Mouse (Mus musculus) MEL (cell line): ENCODE data around the gene Usp39. TPM values are rescaled to one million over a fixed set of nuclear protein-coding genes. Genes with fewer than 3 reads are reported as not detected.

Experiments used
- DNase-seq: peaks from one replicate; pipeline ENCODE4 v3.0.0; 2011; ENCODE audit warnings: low read depth, low spot score
- H3K27ac ChIP-seq: 2 replicates; pipeline ENCODE4 v1.5.1; 2012; ENCODE audit warnings: low read depth, mild to moderate bottlenecking, control low read depth, low read length, moderate library complexity; ENCODE audit not compliant: control insufficient read depth
- H3K27me3 ChIP-seq, 2 experiments: fragments of 150-350 bp in 1 of 2; sonication (generic) in 1 of 2; 2 replicates each; pipeline ENCODE4 v1.6.1; 2012; ENCODE audit warnings: low read length in 2 of 2, mild to moderate bottlenecking in 2 of 2, improper control_type of control experiment in 1 of 2, moderate library complexity in 1 of 2; ENCODE audit not compliant: insufficient read depth in 2 of 2, control insufficient read depth in 1 of 2
- H3K36me3 ChIP-seq, 2 experiments: 2 replicates each; pipeline ENCODE4 v1.6.1; 2012 to 2014; ENCODE audit warnings: low read length in 2 of 2, improper control_type of control experiment in 1 of 2, inconsistent platforms in 1 of 2, mild to moderate bottlenecking in 1 of 2; ENCODE audit not compliant: insufficient read depth in 2 of 2, control insufficient read depth in 1 of 2
- H3K4me1 ChIP-seq, 2 experiments: fragments of 150-350 bp in 1 of 2; sonication (generic) in 1 of 2; 2 replicates each; pipeline ENCODE4 v1.6.1; 2012; ENCODE audit warnings: low read length in 2 of 2, improper control_type of control experiment in 1 of 2, mild to moderate bottlenecking in 1 of 2; ENCODE audit not compliant: insufficient read depth in 2 of 2, control insufficient read depth in 1 of 2
- H3K4me3 ChIP-seq, 2 experiments: fragments of 150-350 bp in 1 of 2; sonication (generic) in 1 of 2; 2 replicates each; pipeline ENCODE4 v1.5.1; 2012; ENCODE audit warnings: low read depth in 2 of 2, low read length in 2 of 2, mild to moderate bottlenecking in 2 of 2, moderate library complexity in 2 of 2, control low read depth in 1 of 2, improper control_type of control experiment in 1 of 2; ENCODE audit not compliant: control insufficient read depth in 1 of 2, insufficient read depth in 1 of 2
- H3K79me2 ChIP-seq: 2 replicates; pipeline ENCODE4 v1.6.1; 2012; ENCODE audit warnings: mild to moderate bottlenecking, low read length, moderate library complexity; ENCODE audit not compliant: control insufficient read depth, poor library complexity, insufficient read depth
- H3K9ac ChIP-seq: 2 replicates; pipeline ENCODE4 v1.6.1; 2012; ENCODE audit warnings: low read depth, mild to moderate bottlenecking, control low read depth, low read length, moderate library complexity; ENCODE audit not compliant: control insufficient read depth, poor library complexity, severe bottlenecking
- H3K9me3 ChIP-seq: fragments of 150-350 bp; sonication (generic); replicated peaks from 2 replicates; pipeline ENCODE4 v1.6.1; 2012; ENCODE audit warnings: mild to moderate bottlenecking, low read length, improper control_type of control experiment, moderate library complexity; ENCODE audit not compliant: insufficient read depth
- BHLHE40 ChIP-seq: IDR thresholded peaks from 2 replicates; pipeline ENCODE4 v1.6.1; 2012; ENCODE audit warnings: low read depth, mild to moderate bottlenecking, inconsistent platforms, low read length, improper control_type of control experiment, borderline replicate concordance
- CTCF ChIP-seq, 3 experiments: IDR thresholded peaks in 2 of 3; conservative IDR thresholded peaks in 1 of 3; 2 replicates each; pipeline ENCODE4 v1.5.1; 2011 to 2012; ENCODE audit warnings: low read length in 3 of 3, low read depth in 2 of 3, mild to moderate bottlenecking in 2 of 3, improper control_type of control experiment in 1 of 3, inconsistent platforms in 1 of 3, mixed read lengths in 1 of 3, moderate library complexity in 1 of 3; ENCODE audit not compliant: control insufficient read depth in 1 of 3, insufficient read depth in 1 of 3, poor library complexity in 1 of 3, severe bottlenecking in 1 of 3
- E2F4 ChIP-seq: IDR thresholded peaks from 2 replicates; pipeline ENCODE4 v1.6.1; 2011; ENCODE audit warnings: low read depth, low read length, improper control_type of control experiment, borderline replicate concordance
- ETS1 ChIP-seq: IDR thresholded peaks from 2 replicates; pipeline ENCODE4 v1.6.1; 2012; ENCODE audit warnings: low read depth, mild to moderate bottlenecking, inconsistent platforms, low read length, improper control_type of control experiment, moderate library complexity
- HCFC1 ChIP-seq: IDR thresholded peaks from 2 replicates; pipeline ENCODE4 v1.6.1; 2012; ENCODE audit warnings: low read depth, mild to moderate bottlenecking, inconsistent platforms, low read length, improper control_type of control experiment, moderate library complexity
- KAT2A ChIP-seq: conservative IDR thresholded peaks from 2 replicates; pipeline ENCODE4 v1.6.1; 2012; ENCODE audit warnings: low read depth, low read length, improper control_type of control experiment, inconsistent platforms
- MAZ ChIP-seq: IDR thresholded peaks from 2 replicates; pipeline ENCODE4 v1.6.1; 2012; ENCODE audit warnings: low read depth, mild to moderate bottlenecking, inconsistent platforms, low read length, improper control_type of control experiment
- MEF2A ChIP-seq: IDR thresholded peaks from 2 replicates; pipeline ENCODE4 v1.6.1; 2014; ENCODE audit warnings: low read depth, mild to moderate bottlenecking, inconsistent platforms, low read length, improper control_type of control experiment; ENCODE audit not compliant: poor library complexity, insufficient replicate concordance, severe bottlenecking; ENCODE audit errors: extremely low read depth
- MXI1 ChIP-seq: IDR thresholded peaks from 2 replicates; pipeline ENCODE4 v1.6.1; 2011; ENCODE audit warnings: mild to moderate bottlenecking, low read depth, low read length, improper control_type of control experiment
- NELFE ChIP-seq: IDR thresholded peaks from 2 replicates; pipeline ENCODE4 v1.6.1; 2011; ENCODE audit warnings: low read depth, low read length, improper control_type of control experiment
- NRF1 ChIP-seq: IDR thresholded peaks from 2 replicates; pipeline ENCODE4 v1.6.1; 2014; ENCODE audit warnings: low read depth, mild to moderate bottlenecking, inconsistent platforms, low read length, improper control_type of control experiment, moderate library complexity; ENCODE audit not compliant: poor library complexity, insufficient read depth, severe bottlenecking
- POLR2A ChIP-seq, 2 experiments: IDR thresholded peaks; 2 replicates each; pipeline ENCODE4 v1.6.1; 2011 to 2012; ENCODE audit warnings: low read length in 2 of 2, mild to moderate bottlenecking in 2 of 2, control low read depth in 1 of 2, improper control_type of control experiment in 1 of 2, low read depth in 1 of 2, moderate library complexity in 1 of 2; ENCODE audit not compliant: control insufficient read depth in 1 of 2, insufficient read depth in 1 of 2, poor library complexity in 1 of 2
- POLR2AphosphoS2 ChIP-seq: IDR thresholded peaks from 2 replicates; pipeline ENCODE4 v1.6.1; 2011; ENCODE audit warnings: low read length, improper control_type of control experiment
- POLR2AphosphoS5 ChIP-seq: IDR thresholded peaks from 2 replicates; pipeline ENCODE4 v1.6.1; 2012; ENCODE audit warnings: low read depth, borderline replicate concordance, mild to moderate bottlenecking, inconsistent platforms, low read length, moderate library complexity, mixed read lengths
- SIN3A ChIP-seq: IDR thresholded peaks from 2 replicates; pipeline ENCODE4 v1.6.1; 2012; ENCODE audit warnings: low read length, improper control_type of control experiment, inconsistent platforms
- SMC3 ChIP-seq: IDR thresholded peaks from 2 replicates; pipeline ENCODE4 v1.6.1; 2011; ENCODE audit warnings: low read depth, low read length, improper control_type of control experiment
- TBP ChIP-seq: IDR thresholded peaks from 2 replicates; pipeline ENCODE4 v1.8.0; 2011; ENCODE audit warnings: low read depth, low read length, improper control_type of control experiment
- TCF12 ChIP-seq: IDR thresholded peaks from 2 replicates; pipeline ENCODE4 v1.6.1; 2014; ENCODE audit warnings: low read depth, mild to moderate bottlenecking, inconsistent platforms, low read length, improper control_type of control experiment, moderate library complexity
- USF2 ChIP-seq, 2 experiments: IDR thresholded peaks; 2 replicates each; pipeline ENCODE4 v1.6.1; 2011 to 2012; ENCODE audit warnings: improper control_type of control experiment in 2 of 2, low read length in 2 of 2, borderline replicate concordance in 1 of 2, inconsistent platforms in 1 of 2, low read depth in 1 of 2, mild to moderate bottlenecking in 1 of 2; ENCODE audit not compliant: insufficient read depth in 1 of 2
- ZNF384 ChIP-seq: IDR thresholded peaks from 2 replicates; pipeline ENCODE4 v1.6.1; 2012; ENCODE audit warnings: low read depth, mild to moderate bottlenecking, inconsistent platforms, low read length, improper control_type of control experiment
- polyA plus RNA-seq, 2 experiments: library from polyadenylated mRNA; stranded (reverse) in 1 of 2; unstranded in 1 of 2; fragments of >175 nt in 1 of 2; fragments of >200 nt in 1 of 2; gene quantifications; 2 replicates each; pipeline versions ENCODE4 v1.2.1 to v1.2.4; 2012; ENCODE audit warnings: low replicate concordance in 2 of 2, low read depth in 1 of 2; ENCODE audit not compliant: insufficient read length in 2 of 2, insufficient read depth in 1 of 2, missing spikeins in 1 of 2
- total RNA-seq: library from RNA; depleted of rRNA; stranded (reverse); fragments of 300-350 nt; gene quantifications from 2 replicates; pipeline ENCODE4 v1.2.3, GENCODE M21; 2012

The Usp39 gene
- total and polyA plus RNA-seq, 3 experiments: 103 to 106 TPM; not detected in 1

DNA sequence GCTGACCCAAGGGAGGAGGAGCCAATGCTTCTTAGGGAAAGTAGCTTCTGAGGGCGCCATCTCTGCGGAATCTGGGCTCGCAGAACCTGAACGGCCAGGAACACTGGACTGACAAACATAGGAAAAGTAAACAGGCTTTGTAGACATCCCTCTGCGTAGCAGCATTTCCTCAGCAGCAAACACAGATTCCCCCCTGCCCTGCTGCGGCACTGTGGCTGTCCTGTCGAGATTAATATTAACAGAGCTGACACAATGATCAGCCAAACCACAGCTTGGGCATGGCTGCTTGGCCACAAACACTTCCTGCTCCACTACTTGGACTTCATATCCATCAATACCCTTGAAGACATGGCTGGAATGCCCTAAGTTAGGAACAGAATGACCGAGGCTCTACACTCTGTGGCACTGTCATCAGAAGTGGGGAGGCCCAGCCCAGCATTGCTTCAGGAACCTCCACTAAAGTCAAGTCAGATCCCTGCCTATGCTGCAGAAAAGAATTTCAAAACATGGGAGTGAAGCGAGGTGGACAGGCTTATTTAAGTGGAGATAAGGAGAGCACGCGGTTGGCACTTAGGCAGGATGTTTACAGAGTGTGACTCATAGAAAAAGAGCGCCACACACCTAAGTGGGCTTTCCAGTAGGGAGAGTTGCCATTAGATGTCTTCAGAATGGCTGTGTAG lies 51.9 kb downstream of the Usp39 start (continued):
- TF ChIP-seq ETS1 (peak; percentile 57), USF2 (IDR thresholded peaks at IDR 0.05; ENCODE audit: borderline replicate concordance in 1 of 2, insufficient read depth in 1 of 2, low read depth in 1 of 2, low read length in 2 of 2) (no peak), SIN3A (peak; percentile 51), BHLHE40 (no peak), CTCF (IDR thresholded peaks at IDR 0.05 in 2 of 3, conservative IDR thresholded peaks at IDR 0.05 in 1 of 3; ENCODE audit: control insufficient read depth in 1 of 3, insufficient read depth in 1 of 3, low read depth in 2 of 3, low read length in 3 of 3, poor library complexity in 1 of 3, severe bottlenecking in 1 of 3) (no peak), POLR2AphosphoS5 (no peak), ZNF384 (0 out of 2 replicates have a peak, but pooled peaks have one; percentile 18), KAT2A (no peak), POLR2AphosphoS2 (no peak), HCFC1 (no peak), E2F4 (peak; percentile 33; the same call in 1 of the 2 replicates), TCF12 (0 out of 2 replicates have a peak, but pooled peaks have one; percentile 16), POLR2A (IDR thresholded peaks at IDR 0.05; ENCODE audit: control insufficient read depth in 1 of 2, insufficient read depth in 1 of 2, low read depth in 1 of 2, low read length in 2 of 2, poor library complexity in 1 of 2) (no peak), NRF1 (no peak), NELFE (no peak), MEF2A (no peak), MXI1 (peak; percentile 73), TBP (0 out of 2 replicates have a peak, but pooled peaks have one; percentile 26), MAZ (0 out of 2 replicates have a peak, but pooled peaks have one; percentile 28)

DNA sequence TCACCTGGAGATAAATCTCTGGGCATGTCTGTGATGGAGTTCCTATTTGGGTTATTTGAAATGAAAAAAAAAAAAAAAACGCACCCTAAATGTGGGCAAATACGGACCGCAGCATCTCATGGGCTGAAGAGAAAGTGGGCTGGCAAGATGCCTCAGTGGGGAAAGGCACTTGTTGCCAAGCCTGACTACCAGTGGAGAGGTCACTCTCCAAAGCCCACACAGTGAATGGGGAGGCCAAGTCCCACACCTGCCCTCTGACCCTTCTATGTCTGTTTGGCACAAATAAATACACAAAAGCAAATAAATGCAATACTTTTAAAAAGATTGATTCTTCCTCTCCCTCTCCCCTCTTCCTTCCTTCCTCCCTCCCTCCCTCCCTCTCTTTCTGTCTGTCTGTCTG lies 55.5 kb downstream of the Usp39 start:
- Histone ChIP-seq H3K9me3 (no peaks in the 10 kb centered on the region), H3K36me3 (peaks cover 0 to 13% of the 10 kb centered on the region in 2 experiments; a peak in 2 of 4 replicates), H3K79me2 (no peaks in the 10 kb centered on the region), H3K9ac (no peak overlapping the region), H3K4me1 (peaks cover 8 to 15% of the 10 kb centered on the region in 2 experiments; a peak in 3 of 4 replicates), H3K27ac (no peak overlapping the region), H3K27me3 (peaks cover 3 to 9% of the 10 kb centered on the region in 2 experiments), H3K4me3 (no peak overlapping the region)
- DNase-seq: no peak
- TF ChIP-seq NELFE (no peak), SMC3 (no peak)
